Mouse (Mus musculus): ENCODE measurements around the gene Hnf4a.
"Not testable (repeated sequence)": the region's sequence is repeated elsewhere in the genome, so short reads cannot be mapped to it uniquely, and the experiment has no call there.

Gene Hnf4a

DNA sequence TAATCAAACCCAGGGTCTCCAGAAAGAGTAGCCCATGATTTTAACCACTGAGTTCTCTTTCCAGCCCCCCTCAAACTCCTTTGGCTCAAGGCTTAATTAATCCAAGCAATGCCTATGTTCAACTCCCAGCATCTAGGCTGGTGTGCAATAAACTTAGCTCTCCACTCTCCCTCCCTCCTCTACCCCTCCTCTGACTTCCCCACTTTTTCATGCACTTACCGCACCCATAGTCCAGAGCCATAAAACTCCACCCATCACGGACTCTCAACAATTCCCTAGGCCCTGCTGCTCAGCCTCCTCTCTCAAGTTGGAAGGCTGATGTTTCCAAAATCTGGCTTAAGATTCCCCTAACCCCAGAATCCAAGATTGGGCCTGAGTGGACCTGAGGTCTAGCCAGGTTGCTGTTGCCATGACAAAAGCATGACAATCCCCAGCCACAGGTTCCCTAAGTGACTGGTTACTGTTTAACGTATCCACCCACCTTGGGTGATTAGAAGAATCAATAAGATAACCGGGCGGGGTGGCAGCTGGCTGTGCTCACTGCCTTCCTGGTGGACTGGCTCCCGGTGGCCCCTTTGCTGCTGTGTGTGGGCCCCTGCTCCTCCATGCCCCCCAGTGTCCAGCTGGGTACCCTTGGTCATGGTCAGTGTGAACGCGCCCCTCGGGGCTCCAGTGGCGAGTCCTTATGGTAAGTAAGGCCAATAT lies at the start of gene Hnf4a:
TSS of gene Hnf4a (plus strand) at position 509 of the 705 bp plus-strand sequence.
- no peak for ATAC-seq (ENCODE audit: insufficient number of reproducible peaks, low FRiP score, low TSS enrichment)

DNA sequence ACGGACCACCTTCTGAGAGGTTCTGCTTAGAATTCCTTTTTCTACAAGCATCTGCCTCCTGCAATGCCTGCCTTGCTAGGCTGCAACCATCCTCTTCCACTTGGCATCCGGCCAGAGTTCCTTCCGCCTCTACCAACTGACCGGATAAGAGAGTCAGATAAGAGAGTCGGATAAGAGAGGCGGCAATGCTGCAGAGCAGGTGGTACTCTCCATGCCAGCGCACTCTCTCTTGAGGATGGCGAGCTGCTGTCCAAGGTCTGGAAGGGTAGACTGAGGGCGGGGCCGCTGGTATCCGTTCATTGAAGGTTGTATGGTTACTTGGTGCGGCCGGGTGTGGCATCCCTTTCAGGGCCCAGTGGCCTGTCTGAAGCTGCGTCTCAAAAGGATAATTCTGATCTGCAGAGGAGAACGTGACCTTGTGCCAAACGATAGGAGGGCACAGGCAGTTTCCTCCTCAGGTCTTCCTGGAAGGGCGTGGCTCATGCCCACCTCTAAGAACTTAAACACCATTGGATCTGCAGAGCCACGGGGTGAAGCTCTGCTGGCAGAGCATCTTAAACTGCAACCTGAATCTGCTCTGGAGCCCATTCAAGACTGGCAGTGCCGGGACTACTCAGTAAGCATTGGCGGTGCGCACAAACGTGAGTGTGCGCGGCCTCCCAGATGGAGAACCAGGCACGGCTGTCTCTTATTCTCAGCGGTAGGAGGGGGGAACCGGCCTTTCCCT lies 47.9 kb upstream of the Hnf4a start:
- peak; percentile 74 for ATAC-seq (ENCODE audit: insufficient number of reproducible peaks, low FRiP score, low TSS enrichment)

DNA sequence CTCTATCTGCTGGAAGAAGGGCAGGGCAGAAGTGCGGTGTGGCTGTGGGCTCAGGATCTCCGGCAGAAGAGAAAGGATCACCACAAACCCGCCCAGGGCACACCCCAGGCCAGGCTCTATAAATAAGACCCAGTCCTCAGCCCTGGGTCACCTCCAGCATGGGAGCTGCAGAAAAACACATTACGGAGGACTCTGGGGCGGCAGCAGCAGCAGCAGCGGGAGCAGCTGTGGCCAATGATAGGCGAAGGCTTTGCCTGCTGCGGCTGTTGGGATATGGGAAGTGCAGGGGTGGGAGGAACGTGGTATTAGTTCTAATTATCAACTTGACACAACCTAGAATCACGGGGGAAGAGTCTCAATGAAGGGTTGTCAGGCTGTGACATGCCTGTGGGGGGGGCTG lies 47.2 kb upstream of the Hnf4a start:
- ATAC-seq (ENCODE audit: insufficient number of reproducible peaks, low FRiP score, low TSS enrichment) = no peak

DNA sequence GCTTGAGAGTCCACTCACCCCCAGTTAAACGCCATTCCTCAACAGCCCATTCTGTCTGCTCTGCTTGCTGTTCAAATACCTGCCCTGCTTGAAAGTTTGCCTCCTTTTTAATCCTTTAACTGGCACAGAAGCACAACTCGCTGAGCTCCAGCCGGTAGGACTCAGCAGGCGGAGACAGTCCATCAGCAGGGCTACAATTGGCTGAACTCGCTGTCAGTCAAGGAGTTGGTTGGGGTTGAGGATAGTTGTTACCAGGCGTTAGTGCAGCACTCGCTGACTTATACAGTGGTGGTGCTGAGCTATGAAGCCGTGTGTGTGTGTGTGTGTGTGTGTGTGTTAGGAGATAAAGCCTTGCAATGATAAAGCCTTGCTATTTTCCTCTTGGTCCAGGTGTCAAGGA lies 46.0 kb upstream of the Hnf4a start:
- no peak for ATAC-seq (ENCODE audit: insufficient number of reproducible peaks, low FRiP score, low TSS enrichment)

DNA sequence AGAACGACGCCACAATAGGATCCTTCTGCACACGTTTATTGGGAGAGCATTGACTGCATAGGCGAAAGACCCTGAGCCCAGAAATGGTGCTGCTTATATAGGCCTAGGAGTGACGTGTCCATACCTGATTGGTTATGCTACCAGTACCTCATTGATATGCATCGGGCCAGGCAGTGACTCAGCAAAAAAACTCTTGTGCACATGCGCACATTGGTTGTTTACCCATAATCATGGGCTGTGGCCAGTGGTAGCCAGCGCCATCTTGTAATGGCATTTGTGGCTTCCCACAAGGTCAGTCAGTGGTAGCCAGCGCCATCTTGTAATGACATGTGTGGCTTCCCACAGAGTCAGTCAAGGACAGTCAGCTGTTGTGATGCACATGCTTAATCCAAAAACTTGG lies 45.3 kb upstream of the Hnf4a start:
- ATAC-seq (ENCODE audit: insufficient number of reproducible peaks, low FRiP score, low TSS enrichment) = not testable (repeated sequence)

DNA sequence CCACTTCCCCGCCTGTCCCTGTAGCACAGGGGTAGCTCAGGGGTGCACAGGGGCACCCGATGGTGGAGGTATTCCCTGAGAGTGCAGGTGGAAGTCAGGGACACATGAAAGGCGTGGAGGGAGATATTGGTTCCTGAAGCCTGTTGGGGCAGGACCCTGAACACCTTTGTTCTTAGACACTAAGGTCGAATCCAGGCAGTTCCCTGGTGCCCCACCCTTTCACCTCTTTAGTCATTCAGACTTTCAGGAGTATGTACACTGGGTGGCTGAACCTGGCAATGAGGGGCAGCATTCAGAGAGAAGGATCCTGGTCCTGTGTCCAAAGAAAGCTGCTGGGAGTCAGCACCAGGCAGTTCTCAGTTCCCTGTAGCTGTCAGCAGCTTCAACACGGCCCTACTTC lies 44.2 kb upstream of the Hnf4a start:
- ATAC-seq (ENCODE audit: insufficient number of reproducible peaks, low FRiP score, low TSS enrichment) = no peak

DNA sequence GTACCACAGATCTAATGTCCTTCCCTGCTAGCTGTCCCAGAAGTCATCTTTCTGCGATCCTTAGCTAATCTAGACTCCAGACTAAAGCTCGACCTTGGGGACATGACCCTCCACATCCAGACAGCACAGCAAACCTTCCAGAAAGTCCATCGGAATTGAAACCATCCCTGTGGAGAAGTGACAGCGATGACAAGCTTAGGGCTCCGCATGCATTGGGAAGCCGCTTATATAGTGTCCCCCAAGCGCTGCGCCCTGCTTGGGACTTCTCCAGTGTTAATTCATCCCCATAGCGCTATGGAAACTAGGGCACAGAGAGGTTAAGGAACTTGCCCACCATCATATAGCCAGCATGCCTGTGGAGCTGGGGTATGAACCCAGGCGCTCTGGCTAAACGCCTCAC lies 43.8 kb upstream of the Hnf4a start:
- ATAC-seq (ENCODE audit: insufficient number of reproducible peaks, low FRiP score, low TSS enrichment) = no peak

DNA sequence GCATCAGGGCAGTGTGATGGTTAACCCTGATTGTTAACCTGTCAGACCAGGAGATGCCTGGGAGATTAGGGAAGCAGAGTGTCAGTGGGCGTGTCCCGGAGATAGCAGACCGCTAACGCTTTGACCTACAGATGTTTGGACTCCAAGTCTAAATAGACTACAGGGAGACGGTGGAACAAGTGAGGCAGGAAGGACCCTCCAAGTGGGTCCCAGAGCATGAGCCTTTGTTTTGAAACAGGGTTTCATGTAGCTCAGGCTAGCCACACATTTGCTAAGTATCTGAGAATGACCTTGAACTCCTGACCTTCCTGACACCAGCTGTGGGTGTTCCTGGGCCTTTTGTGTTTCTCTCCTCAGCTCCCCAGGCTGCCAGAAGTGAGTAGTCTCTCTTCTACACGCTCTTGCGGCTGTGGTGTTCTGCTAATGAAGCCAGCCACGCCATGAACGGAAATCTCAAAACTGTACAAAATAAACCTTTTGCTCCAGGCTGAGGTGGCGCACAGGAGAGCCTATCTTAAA lies 43.3 kb upstream of the Hnf4a start:
- ATAC-seq (ENCODE audit: insufficient number of reproducible peaks, low FRiP score, low TSS enrichment) = no peak

DNA sequence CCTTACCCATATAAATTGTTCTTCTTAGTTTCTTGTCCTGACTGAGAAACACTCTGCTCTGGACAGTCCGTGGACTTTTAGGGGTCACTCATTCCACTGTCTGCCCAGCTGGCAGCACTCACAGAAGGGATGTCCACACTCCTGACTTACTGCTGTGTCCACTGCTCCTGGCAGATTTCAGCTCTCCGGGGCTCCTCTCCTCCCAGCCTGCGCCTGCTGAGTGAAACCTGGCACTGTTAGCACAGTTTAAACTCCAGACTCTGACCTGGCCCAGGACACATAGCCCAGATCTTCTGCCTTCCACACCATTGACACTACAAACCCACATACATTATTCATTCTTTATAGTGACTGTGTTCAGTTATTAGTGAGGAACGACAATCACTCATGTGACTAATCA lies 42.6 kb upstream of the Hnf4a start:
- 0 out of 2 replicates have a peak, but pooled peaks have one; percentile 36 for ATAC-seq (ENCODE audit: insufficient number of reproducible peaks, low FRiP score, low TSS enrichment)

DNA sequence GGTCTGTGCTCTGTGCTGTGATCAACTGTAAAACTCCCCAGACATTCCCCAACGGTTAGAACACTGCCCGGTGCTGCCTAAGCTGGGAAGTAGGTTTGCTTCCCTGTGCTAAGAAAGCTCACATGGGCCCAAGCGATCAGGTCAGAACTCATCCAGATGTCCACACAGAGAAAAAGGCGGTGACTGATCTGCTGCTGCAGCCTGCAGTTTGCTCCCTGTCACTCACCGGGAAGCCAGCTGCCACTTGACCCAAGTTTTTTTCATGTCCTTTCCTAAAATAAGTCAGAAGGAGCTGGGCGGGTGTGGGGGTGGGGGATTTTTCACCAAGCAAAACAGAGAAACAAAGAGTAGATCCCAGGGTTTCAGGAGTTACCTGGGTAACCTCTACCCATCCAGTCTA lies 42.0 kb upstream of the Hnf4a start:
- ATAC-seq (ENCODE audit: insufficient number of reproducible peaks, low FRiP score, low TSS enrichment) = no peak

DNA sequence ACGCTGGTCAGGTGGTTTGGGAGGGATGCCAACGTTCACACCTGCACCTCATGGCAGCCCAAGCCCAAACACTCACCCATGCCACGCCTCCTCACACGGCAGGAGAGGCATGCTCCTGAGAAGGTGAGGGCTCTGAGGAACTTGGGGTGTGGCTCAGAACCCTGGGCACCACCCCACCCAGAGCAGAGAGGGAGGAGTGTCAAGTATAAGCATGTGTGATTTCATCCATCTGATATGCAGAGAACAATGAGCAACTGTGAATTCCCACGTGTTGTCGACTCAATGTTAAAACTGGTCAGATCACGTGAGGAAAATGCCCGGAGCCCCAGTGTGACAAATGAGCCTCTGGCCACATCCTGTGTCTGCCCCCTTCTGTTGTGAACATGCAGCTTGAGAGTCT lies 39.8 kb upstream of the Hnf4a start:
- ATAC-seq (ENCODE audit: insufficient number of reproducible peaks, low FRiP score, low TSS enrichment) = no peak

DNA sequence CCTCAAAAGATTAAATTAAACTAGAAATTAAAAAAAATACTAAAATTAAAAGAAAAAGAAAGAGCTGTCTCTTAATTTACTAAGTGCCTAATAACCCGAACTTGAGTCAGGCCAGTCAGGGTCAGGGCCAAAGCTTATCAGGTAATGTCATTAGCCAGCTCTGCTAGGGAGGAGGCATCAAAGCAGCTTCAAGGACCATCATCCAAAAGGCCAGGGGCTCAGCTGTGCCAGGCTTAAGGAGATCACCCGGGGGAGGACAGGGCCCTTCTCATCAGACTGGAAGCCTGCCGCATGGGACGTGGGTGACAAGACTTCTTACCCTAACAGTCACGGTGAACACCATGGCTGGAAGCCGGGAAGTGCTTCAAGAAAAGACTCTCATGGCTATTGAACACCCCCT lies 39.0 kb upstream of the Hnf4a start:
- no peak for ATAC-seq (ENCODE audit: insufficient number of reproducible peaks, low FRiP score, low TSS enrichment)

DNA sequence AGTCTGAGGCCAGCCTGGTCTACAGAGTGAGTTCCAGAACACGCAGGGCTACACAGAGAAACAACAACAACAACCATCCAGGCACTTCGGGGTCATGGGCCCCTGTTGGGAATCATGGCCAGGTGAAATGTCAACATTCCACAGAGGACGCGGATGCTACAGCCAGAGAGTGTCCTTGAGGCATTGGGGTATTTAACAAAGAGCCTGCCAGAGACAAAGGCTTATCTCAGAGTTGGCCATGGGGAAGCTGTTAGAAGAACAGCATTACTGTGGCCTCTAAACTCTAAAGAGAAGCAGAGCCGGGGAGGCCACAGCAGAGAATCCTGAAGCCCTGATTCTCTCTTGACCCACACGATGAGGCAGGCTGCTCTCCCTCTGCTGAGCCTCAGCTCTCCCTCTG lies 37.7 kb upstream of the Hnf4a start:
- no peak for ATAC-seq (ENCODE audit: insufficient number of reproducible peaks, low FRiP score, low TSS enrichment)

DNA sequence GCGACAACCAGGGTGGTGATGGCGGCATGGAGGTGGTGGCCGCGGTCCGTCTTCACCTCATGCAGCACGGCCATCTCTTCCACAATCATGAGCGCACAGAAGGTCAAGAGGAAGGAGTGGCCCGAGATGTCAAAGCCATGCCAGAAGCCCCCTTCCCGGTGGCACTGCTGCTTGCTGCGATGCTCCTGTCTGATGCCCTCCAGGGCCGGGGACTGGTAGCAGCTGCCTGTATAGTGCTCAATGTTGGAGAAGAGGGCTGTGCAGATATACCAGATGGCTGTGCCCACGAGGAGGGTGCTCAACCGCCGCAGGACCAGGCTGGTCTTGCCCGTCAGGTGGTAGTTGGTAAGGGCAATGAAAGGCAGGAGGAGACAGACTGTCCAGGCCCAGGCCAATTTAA lies 36.9 kb upstream of the Hnf4a start:
- no peak for ATAC-seq (ENCODE audit: insufficient number of reproducible peaks, low FRiP score, low TSS enrichment)

DNA sequence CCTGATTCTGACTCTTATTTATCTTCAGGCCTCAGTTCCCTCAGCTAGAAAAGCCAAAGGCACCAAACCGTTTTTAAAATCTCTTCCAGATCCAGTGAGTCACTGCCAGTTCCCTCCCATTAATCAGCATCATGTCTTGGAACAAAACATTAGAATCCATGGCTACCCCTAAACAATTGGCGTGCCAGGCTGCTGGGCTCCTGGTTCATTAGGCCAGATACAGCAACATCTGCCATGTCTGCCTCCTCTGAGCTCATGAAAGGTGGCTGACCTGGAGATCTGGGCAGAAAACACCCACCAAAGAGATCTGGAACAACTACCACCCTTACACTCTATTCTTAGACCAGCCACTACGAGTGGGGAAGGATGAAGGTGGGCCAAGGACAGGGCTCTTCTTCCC lies 35.5 kb upstream of the Hnf4a start:
- no peak for ATAC-seq (ENCODE audit: insufficient number of reproducible peaks, low FRiP score, low TSS enrichment)

DNA sequence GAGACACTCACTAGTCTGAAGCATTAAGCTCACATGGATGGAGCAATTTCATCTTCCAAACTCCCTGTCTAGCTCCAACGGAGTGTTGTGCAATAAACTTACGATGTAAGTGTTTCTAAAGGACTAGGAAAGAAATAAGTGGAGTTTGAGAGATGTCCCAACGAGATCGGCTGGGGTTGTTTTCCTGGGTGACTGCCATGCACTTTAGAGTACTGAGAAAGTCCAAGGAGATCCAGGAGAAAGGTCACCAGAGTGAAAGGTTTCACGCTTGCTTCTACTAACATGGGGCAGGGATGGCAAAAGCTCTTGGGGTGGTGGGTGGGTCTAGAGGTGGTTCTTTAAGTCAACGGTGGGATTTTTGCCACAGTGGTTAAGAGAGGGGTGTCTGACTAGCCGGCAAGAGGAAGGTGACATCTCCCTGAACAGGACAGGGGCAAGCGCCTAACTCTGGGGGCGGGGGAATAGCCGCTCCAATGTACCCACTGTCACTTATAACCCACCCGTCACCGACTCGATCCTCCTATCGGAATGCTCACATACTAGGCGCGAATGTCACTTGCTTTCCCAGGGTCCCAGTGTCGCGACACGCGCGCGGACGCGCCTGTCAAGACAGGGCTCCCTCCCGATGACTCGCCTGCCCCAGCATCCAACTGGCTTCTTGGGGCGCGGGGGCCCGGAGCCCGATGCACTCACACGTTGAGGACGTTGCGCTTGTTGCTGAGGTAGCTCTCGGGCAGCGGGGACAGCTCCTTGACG lies 34.7 kb upstream of the Hnf4a start:
- peak; percentile 70 for ATAC-seq (ENCODE audit: insufficient number of reproducible peaks, low FRiP score, low TSS enrichment)

DNA sequence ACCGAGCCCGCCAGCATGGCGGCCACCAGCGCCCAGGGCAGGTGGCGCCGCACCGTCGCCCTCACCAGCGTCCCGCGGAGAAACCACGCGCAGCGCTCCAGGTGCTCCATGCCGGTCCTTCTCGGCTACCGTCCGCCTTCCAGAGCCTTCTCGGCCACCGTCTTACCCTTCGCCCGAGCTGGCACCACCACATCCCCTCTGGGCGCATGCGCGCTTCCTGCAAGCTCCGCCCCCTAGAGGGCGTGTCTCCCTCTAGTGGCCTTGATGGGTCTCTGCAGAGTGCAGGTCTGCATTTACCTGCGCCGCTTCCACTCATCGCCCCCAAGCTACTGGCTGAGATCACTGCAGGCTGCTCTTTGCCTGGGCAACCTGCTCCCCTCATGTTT lies 34.1 kb upstream of the Hnf4a start, which contains the start of gene Fitm2:
TSS of gene Fitm2 (minus strand) at position 164 of the 386 bp plus-strand sequence.
- ATAC-seq (ENCODE audit: insufficient number of reproducible peaks, low FRiP score, low TSS enrichment) = peak; percentile 90

DNA sequence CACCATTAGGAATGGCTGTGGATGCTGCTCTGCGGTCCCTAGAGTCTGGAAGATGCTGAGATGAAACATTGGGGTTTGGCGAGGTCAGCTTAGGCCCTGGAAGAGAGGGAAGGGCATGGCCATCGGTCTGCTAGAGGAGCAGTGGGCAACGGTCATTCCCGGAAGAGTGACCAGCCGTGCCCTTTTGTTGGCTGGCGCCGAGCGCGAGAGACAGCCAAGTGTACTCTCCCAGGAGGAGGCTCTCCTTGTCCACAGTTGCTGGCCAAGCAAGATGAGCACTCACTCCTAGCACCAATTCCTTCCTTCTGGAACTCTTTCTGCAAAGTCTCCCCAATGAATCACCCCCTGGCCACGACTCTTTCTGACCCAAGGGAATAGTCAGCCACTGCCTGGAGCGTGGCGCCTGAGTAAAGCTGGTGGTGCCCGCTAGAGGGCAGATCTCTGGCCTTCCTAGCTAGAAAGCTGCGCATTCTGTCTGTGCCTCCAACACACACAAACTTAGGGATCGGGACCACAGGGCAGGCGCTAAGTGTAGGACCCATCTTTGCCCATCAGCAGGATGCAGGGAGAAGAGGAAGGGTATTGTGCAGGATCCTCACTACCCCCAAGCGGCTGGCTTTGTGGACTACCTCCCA lies 26.3 kb upstream of the Hnf4a start:
- ATAC-seq (ENCODE audit: insufficient number of reproducible peaks, low FRiP score, low TSS enrichment) = no peak

DNA sequence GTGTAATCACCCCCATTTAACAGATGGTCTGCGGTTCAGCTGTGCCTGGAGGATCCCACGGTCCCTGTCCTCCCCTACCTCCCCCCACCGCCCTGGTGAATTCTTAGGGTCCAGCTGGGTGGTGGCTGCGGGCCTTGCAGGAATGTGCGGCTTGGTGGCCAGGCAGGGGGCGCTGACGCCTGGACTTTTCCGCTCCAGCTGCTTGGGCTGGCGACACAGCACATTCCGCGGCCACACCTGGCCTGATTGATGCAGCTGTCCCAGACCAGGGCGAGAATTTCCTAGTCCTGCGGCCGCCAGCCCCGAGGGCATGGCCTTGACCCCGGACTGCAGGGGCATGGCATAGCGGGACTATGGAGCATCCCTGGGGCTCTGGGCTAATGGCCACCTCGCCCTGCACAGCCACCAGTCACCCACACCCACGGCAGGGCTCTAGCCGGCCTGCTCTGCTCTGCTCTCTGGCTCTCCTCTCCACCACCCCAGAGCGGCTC lies 25.0 kb upstream of the Hnf4a start:
- ATAC-seq (ENCODE audit: insufficient number of reproducible peaks, low FRiP score, low TSS enrichment) = no peak

DNA sequence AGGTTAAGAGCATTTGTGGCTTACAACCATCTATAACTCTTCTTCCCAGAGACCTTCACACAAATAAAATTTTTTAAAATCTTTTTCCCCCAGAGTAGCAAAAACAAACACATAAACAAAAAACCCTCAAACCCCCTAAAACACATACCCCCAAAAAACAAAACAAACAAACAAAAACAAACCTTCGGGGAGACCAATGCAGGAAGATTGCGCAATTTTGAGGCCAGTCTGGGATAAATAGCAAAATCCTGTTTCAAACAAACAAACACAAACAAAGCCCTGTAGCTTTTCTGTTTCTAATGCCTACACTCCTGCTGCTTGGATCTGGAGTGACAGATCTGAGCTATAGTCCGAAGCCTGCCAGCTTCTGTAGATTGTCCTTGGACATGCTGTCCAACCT lies 19.2 kb upstream of the Hnf4a start:
- ATAC-seq (ENCODE audit: insufficient number of reproducible peaks, low FRiP score, low TSS enrichment) = no peak
